In the genomic region with DNA sequence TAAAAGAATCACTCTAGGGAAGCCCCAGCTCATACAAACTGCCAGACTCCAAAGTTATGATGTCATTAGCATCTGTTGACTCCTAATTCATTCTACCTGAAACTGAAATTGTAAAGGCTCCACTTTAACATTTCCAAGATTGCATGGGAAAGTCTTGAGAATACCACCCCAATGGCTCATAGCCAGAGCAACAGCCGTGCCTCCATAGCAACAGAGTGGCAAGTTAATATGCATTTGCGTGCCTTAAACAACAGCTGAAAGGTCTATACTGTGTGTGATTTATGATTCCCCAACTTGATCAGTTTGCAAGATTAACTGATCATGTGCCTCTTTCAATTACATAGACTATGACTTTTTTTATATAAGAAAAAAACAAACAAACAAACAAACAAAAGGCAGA, we compare ENCODE assay signal across 18 mouse cellular contexts.
A peak's percentile ranks its signal among the peaks of the same experiment; 100 is the strongest.
DNase-seq lines count a peak whose midpoint lies in the region; ATAC-seq and TF ChIP-seq lines count a peak whose summit lies in the region.
"Had no signal": no experiment of that assay in that cellular context is flagged by ENCODE, and none has a peak within 500 bp of the region (broad histone marks: within the 10 kb centered on the region; RNA-seq: fewer than 3 reads in every experiment).

No protein-coding gene starts in this region.

- no peak overlapping the region for H3K9ac ChIP-seq in forebrain, embryonic 14.5 days (ENCODE audit: low read length)
- no peak overlapping the region for H3K9ac ChIP-seq in forebrain, embryonic 11.5 days (ENCODE audit: low read length)
- no peak overlapping the region for H3K9ac ChIP-seq in limb, embryonic 14.5 days (ENCODE audit: low read depth, low read length, severe bottlenecking)
- no peak overlapping the region for H3K9ac ChIP-seq in forebrain, embryonic 16.5 days (replicated peaks; ENCODE audit: low read depth, low read length)
- H3K9ac ChIP-seq: embryonic facial prominence, embryonic 15.5 days; heart, embryonic 12.5 days; intestine, embryonic 15.5 days had no signal

- H3K4me3 ChIP-seq in forebrain, embryonic 14.5 days (ENCODE audit: low read depth, low read length): no peak overlapping the region
- H3K4me3 ChIP-seq in forebrain, embryonic 11.5 days (ENCODE audit: low read depth, low read length): no peak overlapping the region
- no peak overlapping the region for H3K4me3 ChIP-seq in limb, embryonic 14.5 days (replicated peaks; ENCODE audit: low read length)
- H3K4me3 ChIP-seq in limb, embryonic 10.5 days: no peak overlapping the region
- no peak overlapping the region for H3K4me3 ChIP-seq in forebrain, embryonic 16.5 days (replicated peaks; ENCODE audit: low read length)
- H3K4me3 ChIP-seq: embryonic facial prominence, embryonic 15.5 days; erythroblast, embryonic 14.5 days; gastrocnemius, adult 2 months; heart, embryonic 12.5 days; intestine, embryonic 15.5 days had no signal

- peak; percentile 89 for ATAC-seq in forebrain, embryonic 14.5 days
- ATAC-seq in forebrain, embryonic 11.5 days (replicated peaks; ENCODE audit: low FRiP score): no peak
- no peak for ATAC-seq in limb, embryonic 14.5 days (ENCODE audit: low FRiP score, low read depth)
- ATAC-seq in forebrain, embryonic 16.5 days: peak; percentile 90
- no peak for ATAC-seq in megakaryocyte-erythroid progenitor cell, adult 5-6 weeks (replicated peaks; ENCODE audit: low FRiP score, low TSS enrichment, poor library complexity, severe bottlenecking)
- ATAC-seq: intestine, embryonic 15.5 days had no signal

- WGBS in forebrain, embryonic 14.5 days: 34% methylated on average over 2 of the region's 2 CpGs
- WGBS in forebrain, embryonic 11.5 days: 90% methylated on average over 2 of the region's 2 CpGs
- WGBS in limb, embryonic 14.5 days: 65% methylated on average over 2 of the region's 2 CpGs
- WGBS in limb, embryonic 10.5 days: 91% methylated on average over 2 of the region's 2 CpGs
- WGBS in forebrain, embryonic 16.5 days: 33% methylated on average over 2 of the region's 2 CpGs

- H3K4me1 ChIP-seq in forebrain, embryonic 14.5 days (ENCODE audit: control insufficient read depth, insufficient read depth, low read length): 0 out of 2 replicates have a peak, but pooled peaks cover 6% of the 10 kb centered on the region
- no peaks in the 10 kb centered on the region for H3K4me1 ChIP-seq in forebrain, embryonic 11.5 days (replicated peaks; ENCODE audit: control insufficient read depth, insufficient read depth, low read length)
- no peaks in the 10 kb centered on the region for H3K4me1 ChIP-seq in limb, embryonic 14.5 days (ENCODE audit: control insufficient read depth, insufficient read depth, low read length)
- H3K4me1 ChIP-seq in limb, embryonic 10.5 days: no peaks in the 10 kb centered on the region
- peaks cover 5% of the 10 kb centered on the region for H3K4me1 ChIP-seq in forebrain, embryonic 16.5 days (replicated peaks; ENCODE audit: control insufficient read depth, insufficient read depth, low read length)
- H3K4me1 ChIP-seq: embryonic facial prominence, embryonic 15.5 days; heart, embryonic 12.5 days; intestine, embryonic 15.5 days had no signal

- H3K36me3 ChIP-seq in forebrain, embryonic 14.5 days (ENCODE audit: control insufficient read depth, insufficient read depth, low read length): no peaks in the 10 kb centered on the region
- no peaks in the 10 kb centered on the region for H3K36me3 ChIP-seq in forebrain, embryonic 11.5 days (ENCODE audit: control insufficient read depth, insufficient read depth, low read length)
- no peaks in the 10 kb centered on the region for H3K36me3 ChIP-seq in limb, embryonic 14.5 days (ENCODE audit: control insufficient read depth, insufficient read depth, low read length)
- no peaks in the 10 kb centered on the region for H3K36me3 ChIP-seq in limb, embryonic 10.5 days
- H3K36me3 ChIP-seq in forebrain, embryonic 16.5 days (ENCODE audit: control insufficient read depth, insufficient read depth): no peaks in the 10 kb centered on the region
- H3K36me3 ChIP-seq: embryonic facial prominence, embryonic 15.5 days; heart, embryonic 12.5 days; intestine, embryonic 15.5 days had no signal

- DNase-seq in forebrain, embryonic 14.5 days (ENCODE audit: low spot score): peak; percentile 69
- no peak for DNase-seq in forebrain, embryonic 11.5 days (ENCODE audit: low spot score)
- peak; percentile 47 for DNase-seq in limb, embryonic 14.5 days (ENCODE audit: low spot score)
- DNase-seq in limb, embryonic 10.5 days (ENCODE audit: low spot score): no peak
- DNase-seq: adrenal gland, adult 8-10 months; adrenal gland, postnatal 36 days; cerebellum, adult 11 months; cerebellum, adult 8-10 months; cerebellum, postnatal 36 days; gastrocnemius, adult 2 months; gastrocnemius, postnatal 25 days; kidney, adult 18-20 months had no signal

- no peak for TF ChIP-seq POLR2A in limb, embryonic 14.5 days (IDR thresholded peaks at IDR 0.05; ENCODE audit: borderline replicate concordance, extremely low read depth, insufficient read depth, insufficient read length)

- H3K27ac ChIP-seq in forebrain, embryonic 14.5 days (ENCODE audit: low read depth, low read length): no peak overlapping the region
- no peak overlapping the region for H3K27ac ChIP-seq in forebrain, embryonic 11.5 days (ENCODE audit: low read depth, low read length)
- H3K27ac ChIP-seq in limb, embryonic 14.5 days (replicated peaks; ENCODE audit: low read depth, low read length): no peak overlapping the region
- no peak overlapping the region for H3K27ac ChIP-seq in limb, embryonic 10.5 days
- H3K27ac ChIP-seq in forebrain, embryonic 16.5 days (ENCODE audit: low read length): no peak overlapping the region
- H3K27ac ChIP-seq: embryonic facial prominence, embryonic 15.5 days; gastrocnemius, adult 2 months; intestine, embryonic 15.5 days had no signal

- H3K27me3 ChIP-seq in forebrain, embryonic 14.5 days (replicated peaks; ENCODE audit: control insufficient read depth, insufficient read depth, low read length): no peaks in the 10 kb centered on the region
- H3K27me3 ChIP-seq in forebrain, embryonic 11.5 days (ENCODE audit: control insufficient read depth, insufficient read depth, low read length): no peaks in the 10 kb centered on the region
- no peaks in the 10 kb centered on the region for H3K27me3 ChIP-seq in limb, embryonic 14.5 days (ENCODE audit: control insufficient read depth, insufficient read depth, low read length)
- no peaks in the 10 kb centered on the region for H3K27me3 ChIP-seq in limb, embryonic 10.5 days (ENCODE audit: low read depth, poor library complexity, severe bottlenecking)
- no peaks in the 10 kb centered on the region for H3K27me3 ChIP-seq in forebrain, embryonic 16.5 days (replicated peaks; ENCODE audit: control insufficient read depth, insufficient read depth, low read length)
- H3K27me3 ChIP-seq: embryonic facial prominence, embryonic 15.5 days; heart, embryonic 12.5 days; intestine, embryonic 15.5 days had no signal

- no peak overlapping the region for H3K4me2 ChIP-seq in forebrain, embryonic 14.5 days (ENCODE audit: low read length)
- H3K4me2 ChIP-seq in forebrain, embryonic 11.5 days (ENCODE audit: low read depth, low read length, severe bottlenecking): no peak overlapping the region
- H3K4me2 ChIP-seq in limb, embryonic 14.5 days (replicated peaks; ENCODE audit: low read depth, low read length, severe bottlenecking): no peak overlapping the region
- no peak overlapping the region for H3K4me2 ChIP-seq in forebrain, embryonic 16.5 days (ENCODE audit: low read length)
- H3K4me2 ChIP-seq: embryonic facial prominence, embryonic 15.5 days; heart, embryonic 12.5 days; intestine, embryonic 15.5 days had no signal

- H3K9me3 ChIP-seq in forebrain, embryonic 14.5 days (replicated peaks; ENCODE audit: control insufficient read depth, low read length): no peaks in the 10 kb centered on the region
- no peaks in the 10 kb centered on the region for H3K9me3 ChIP-seq in forebrain, embryonic 11.5 days (ENCODE audit: control insufficient read depth, low read length)
- H3K9me3 ChIP-seq in limb, embryonic 14.5 days (ENCODE audit: control insufficient read depth, low read length): no peaks in the 10 kb centered on the region
- H3K9me3 ChIP-seq in limb, embryonic 10.5 days (replicated peaks): no peaks in the 10 kb centered on the region
- H3K9me3 ChIP-seq in forebrain, embryonic 16.5 days (ENCODE audit: control insufficient read depth, low read length): no peaks in the 10 kb centered on the region
- H3K9me3 ChIP-seq: embryonic facial prominence, embryonic 15.5 days; heart, embryonic 12.5 days; intestine, embryonic 15.5 days had no signal

Comparison
In these comparisons a context has a peak if more than half of its experiments do, and no peak if none do; other contexts are left out.
1. ATAC-seq: peak in forebrain, embryonic 14.5 days (single experiment) and forebrain, embryonic 16.5 days (single experiment); none in forebrain, embryonic 11.5 days (single experiment), limb, embryonic 14.5 days (single experiment) and megakaryocyte-erythroid progenitor cell, adult 5-6 weeks (single experiment).
2. DNase-seq: peak in forebrain, embryonic 14.5 days (single experiment) and limb, embryonic 14.5 days (single experiment); none in forebrain, embryonic 11.5 days (single experiment) and limb, embryonic 10.5 days (single experiment).